Mouse (Mus musculus) Patski (cell line): ENCODE measurements at regions not wholly inside any gene's neighbourhood (a gene's known extent, or its start where the extent isn't known, plus 50 kb on each side); places are given as distances from the start of the nearest gene placed in this dataset.

Experiments
- ATAC-seq: fragments of 100-300 bp; one replicate; pipeline ENCODE4 v1.8.0; 2021
- CTCF ChIA-PET: fragments of 350-600 bp; sonication (Branson Sonifier 250); formaldehyde crosslinking; loops from one replicate; lab custom pipeline; 2022; ENCODE audit warnings: inconsistent platforms; lab: Charles Lee
- POLR2A ChIA-PET: fragments of 350-600 bp; sonication (Branson Sonifier 250); formaldehyde crosslinking; loops from one replicate; lab custom pipeline; 2022; ENCODE audit warnings: antibody characterized with exemption, inconsistent platforms; lab: Charles Lee
- DNase-seq: peaks from one replicate; pipeline ENCODE4 v3.0.0-alpha.2; 2011; ENCODE audit warnings: low read depth, low spot score
- H3K27me3 ChIP-seq: fragments of 371-371 bp; one replicate; pipeline ENCODE4 v1.5.1; 2021
- CTCF ChIP-seq: fragments of 100-300 bp; IDR thresholded peaks from one replicate; pipeline ENCODE4 v1.5.1; 2021
- in situ Hi-C: fragments of 300-500 bp; cut with MboI; formaldehyde crosslinking; loops from 3 replicates; pipeline ENCODE4 v1.11.1; 2018; ENCODE audit warnings: low pct_unique_long_range_greater_than_20kb, mixed read lengths

GRCm38 (mm10) chr16:51925639-51926038 lies 105.4 kb upstream of the Cblb start:
- TF ChIP-seq CTCF, result no peak
- CTCF ChIA-PET, result interaction anchor here (0.9 kb wide), 1 partner anchor 18 kb away, joined by 3 read pairs; no protein-coding TSS in a partner anchor

DNA sequence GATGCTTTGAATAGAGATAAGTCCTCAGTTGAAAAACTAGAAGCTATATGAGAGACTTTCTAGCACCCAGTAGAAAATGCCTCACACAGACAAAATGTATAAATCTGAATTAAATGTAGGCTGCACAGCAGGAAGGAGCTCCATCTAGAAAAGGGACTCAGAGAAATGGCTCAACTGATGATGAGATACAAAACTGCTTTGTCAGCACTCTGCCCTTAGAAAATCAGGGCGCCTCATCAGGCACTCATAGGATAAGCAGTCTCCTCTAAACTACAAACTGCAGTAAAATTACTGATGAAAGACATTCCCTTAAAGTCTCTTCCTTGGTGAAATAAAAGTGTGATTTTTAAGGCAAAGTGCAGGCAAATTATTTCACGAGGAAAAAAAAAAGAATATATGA lies 97.9 kb upstream of the Cblb start:
- no peak for TF ChIP-seq CTCF
- ChIA-PET CTCF (no interaction called here), POLR2A (no interaction called here)
- H3K27me3 ChIP-seq, result no peaks in the 10 kb centered on the region
- ATAC-seq (no peak), DNase-seq (no peak)
- in situ Hi-C loops, result no loop called here

More at GRCm38 (mm10) chr16:51925639-51926038, 105.4 kb upstream of the Cblb start:
- in situ Hi-C loops, result no loop called here
- DNase-seq (no peak), ATAC-seq (no peak)
- peaks cover 5% of the 10 kb centered on the region for H3K27me3 ChIP-seq
- POLR2A ChIA-PET, result no interaction called here

DNA sequence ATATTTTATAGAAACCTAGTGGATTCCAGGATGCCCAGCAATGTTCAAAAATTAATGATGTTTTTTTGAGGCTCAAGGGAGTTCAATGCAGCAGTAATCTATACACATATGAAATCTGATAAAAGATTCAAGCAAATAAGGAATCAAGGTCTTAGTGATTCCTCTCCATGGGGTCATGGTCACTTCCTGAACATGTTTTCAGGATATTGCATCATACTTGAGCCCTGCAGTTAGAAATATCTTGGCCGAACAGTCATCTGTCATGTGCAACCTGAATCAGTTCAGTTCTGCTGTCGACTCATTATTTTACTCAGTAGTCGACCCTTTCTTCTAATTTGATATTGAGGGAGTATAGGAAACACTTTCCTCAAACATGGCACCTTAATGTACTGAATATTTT lies 97.1 kb upstream of the Cblb start:
- ChIA-PET POLR2A (no interaction called here), CTCF (no interaction called here)
- in situ Hi-C loops, result no loop called here
- no peak for DNase-seq
- no peak for ATAC-seq
- TF ChIP-seq CTCF, result no peak
- H3K27me3 ChIP-seq, result no peaks in the 10 kb centered on the region

DNA sequence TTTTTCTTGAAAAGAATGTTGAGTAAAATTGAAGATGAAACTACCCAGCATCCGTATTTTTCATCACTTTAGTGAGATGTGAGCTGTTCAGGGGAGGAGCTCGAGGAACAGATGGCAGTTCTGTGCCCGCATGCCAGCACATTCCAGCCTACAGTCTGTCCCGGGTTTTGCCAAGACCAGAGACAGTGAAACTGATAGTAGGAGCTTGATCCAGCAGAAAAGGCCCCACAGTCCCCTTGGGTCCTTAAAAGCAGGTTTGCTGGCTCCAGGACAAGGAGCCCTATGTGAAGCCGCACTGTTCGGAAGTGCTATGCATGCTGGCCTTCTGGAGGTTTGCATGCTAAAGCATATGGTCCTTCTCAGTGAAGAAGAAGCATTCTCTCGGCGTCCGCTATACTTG lies 93.7 kb upstream of the Cblb start:
- no peaks in the 10 kb centered on the region for H3K27me3 ChIP-seq
- TF ChIP-seq CTCF, result no peak
- in situ Hi-C loops, result no loop called here
- ChIA-PET CTCF (no interaction called here), POLR2A (no interaction called here)
- ATAC-seq (no peak), DNase-seq (no peak)

DNA sequence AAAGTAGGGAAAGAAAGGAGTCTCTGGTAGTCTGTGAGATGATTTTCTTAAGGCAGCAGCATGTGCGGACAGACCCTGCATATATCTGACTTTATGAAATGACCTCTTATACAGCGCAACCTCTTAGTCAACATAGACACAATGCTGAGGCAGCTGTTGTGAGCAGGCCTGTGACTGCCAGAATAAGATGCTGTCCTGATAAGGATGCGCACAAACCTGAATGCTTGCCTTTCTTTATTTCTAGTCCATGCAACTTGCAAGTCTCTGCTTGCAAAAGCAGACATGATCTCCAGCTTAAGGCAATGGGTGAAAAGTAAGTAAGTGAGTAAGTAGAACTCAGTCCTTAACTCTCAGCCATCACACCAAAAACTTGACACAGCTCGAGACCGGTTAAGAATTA lies 92.0 kb upstream of the Cblb start:
- in situ Hi-C loops, result no loop called here
- no peak for TF ChIP-seq CTCF
- ChIA-PET CTCF (no interaction called here), POLR2A (no interaction called here)
- no peaks in the 10 kb centered on the region for H3K27me3 ChIP-seq
- DNase-seq (no peak), ATAC-seq (no peak)

DNA sequence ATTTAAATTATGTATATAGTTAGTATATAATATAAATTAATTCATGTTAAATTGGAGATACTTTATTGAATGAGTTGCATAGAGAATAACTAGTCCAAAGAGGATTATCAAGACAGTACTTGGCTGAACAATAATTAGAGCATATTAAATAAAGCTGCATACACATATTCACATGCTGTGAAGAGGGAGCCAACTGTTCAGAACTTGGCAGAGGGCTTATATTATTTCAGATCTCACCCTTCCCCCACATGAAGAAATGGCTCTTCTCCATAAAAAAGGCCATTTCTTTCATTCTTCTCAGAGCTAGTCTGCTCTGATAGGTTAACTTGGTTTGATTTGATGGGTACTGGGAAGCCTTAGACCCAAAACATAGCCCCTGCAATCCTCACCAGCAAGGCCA lies 90.5 kb upstream of the Cblb start:
- ATAC-seq, result no peak
- no peak for TF ChIP-seq CTCF
- POLR2A ChIA-PET, result no interaction called here
- no peaks in the 10 kb centered on the region for H3K27me3 ChIP-seq
- no peak for DNase-seq
- CTCF ChIA-PET, result interaction anchor here (0.9 kb wide), 1 partner anchor 16 kb away, joined by 3 read pairs; no protein-coding TSS in a partner anchor
- in situ Hi-C loops, result no loop called here

DNA sequence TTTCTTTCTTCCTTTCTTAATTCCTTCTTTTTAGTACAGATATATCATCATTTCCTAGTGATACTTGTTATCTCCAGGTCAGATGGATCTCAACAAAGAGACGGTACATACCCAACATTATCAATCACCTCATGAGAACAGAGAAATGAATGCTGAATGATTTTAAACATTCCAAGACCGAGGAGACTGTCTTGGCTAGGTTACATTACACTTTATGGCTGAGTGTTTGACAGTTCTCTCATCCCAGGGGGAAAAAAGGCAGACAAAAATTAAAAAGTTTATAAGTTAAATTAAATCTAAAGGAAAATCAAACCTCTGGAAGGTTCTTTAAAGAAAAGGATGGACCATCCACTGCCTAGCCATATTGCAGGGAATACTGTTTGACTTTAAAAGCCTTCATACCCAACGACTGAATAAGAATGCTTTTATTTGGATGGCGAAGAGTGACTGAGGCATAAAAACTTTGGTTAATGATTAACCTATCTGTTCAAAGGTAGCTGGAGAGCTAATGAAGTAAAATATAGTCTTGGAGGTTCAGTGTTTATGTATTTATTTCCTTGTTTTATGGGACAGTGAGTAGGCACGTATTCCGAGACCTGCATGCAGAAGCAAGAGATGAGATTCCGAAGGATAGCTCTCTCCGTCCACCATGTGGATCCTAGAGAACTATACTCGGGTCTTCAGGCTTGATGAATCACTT lies 88.4 kb upstream of the Cblb start:
- H3K27me3 ChIP-seq, result no peaks in the 10 kb centered on the region
- DNase-seq (no peak), ATAC-seq (no peak)
- in situ Hi-C loops, result no loop called here
- ChIA-PET POLR2A (no interaction called here), CTCF (no interaction called here)
- no peak for TF ChIP-seq CTCF

DNA sequence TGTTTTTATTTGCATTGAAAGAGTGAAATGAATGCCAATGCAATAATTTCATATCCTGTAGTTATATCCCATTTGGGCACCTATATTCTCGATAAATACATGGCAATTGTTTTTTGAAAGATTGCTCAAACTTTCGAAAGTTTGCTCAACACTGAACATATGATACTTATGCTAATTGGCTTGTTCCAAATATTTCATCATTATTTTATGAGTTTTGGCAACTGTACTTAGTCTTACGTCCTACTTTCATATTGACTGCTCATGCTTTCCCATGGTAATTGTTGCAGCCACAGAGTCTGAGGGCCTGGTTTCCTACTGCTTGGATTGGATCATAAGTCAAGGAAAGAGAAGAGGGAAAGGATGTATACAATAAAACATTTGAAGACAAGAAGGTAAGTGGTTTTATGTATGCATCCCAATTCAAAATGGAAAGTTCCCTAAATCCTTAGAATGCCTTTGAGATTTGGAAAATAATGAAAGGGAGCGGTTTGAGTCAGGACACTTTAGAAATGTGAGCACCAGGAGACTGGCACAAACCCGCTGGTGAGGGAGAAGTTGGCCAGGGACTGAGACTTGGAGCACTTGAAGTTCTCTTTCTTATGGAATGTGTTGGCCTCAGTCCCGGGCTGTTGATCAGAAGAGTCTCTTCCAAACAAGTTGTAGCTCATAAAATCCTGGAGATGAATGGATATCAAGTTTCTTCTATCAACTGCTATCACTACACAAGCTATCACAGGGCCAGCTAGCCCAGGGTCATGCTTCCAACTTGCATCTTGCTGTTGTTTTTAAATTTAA lies 63.8 kb upstream of the Cblb start:
- DNase-seq (no peak), ATAC-seq (no peak)
- peaks cover 7% of the 10 kb centered on the region for H3K27me3 ChIP-seq
- POLR2A ChIA-PET, result no interaction called here
- CTCF ChIA-PET, result no interaction called here
- in situ Hi-C loops, result no loop called here
- TF ChIP-seq CTCF, result no peak
